Mouse (Mus musculus) forebrain, embryonic 10.5 days (tissue): ENCODE data around the gene 4921507P07Rik. TPM values are rescaled to one million over a fixed set of nuclear protein-coding genes. Genes with fewer than 3 reads are reported as not detected.

ENCODE experiments used
- DNase-seq: peaks from one replicate; pipeline ENCODE4 v3.0.0-alpha.2; 2017; ENCODE audit warnings: low spot score; ENCODE audit errors: extremely low spot score
- H3K27ac ChIP-seq: fragments of 300-500 bp; sonication (generic); 2 replicates; pipeline ENCODE4 v1.5.1; 2016; ENCODE audit warnings: mild to moderate bottlenecking
- H3K27me3 ChIP-seq: fragments of 300-500 bp; sonication (generic); 2 replicates; pipeline ENCODE4 v1.6.1; 2016; ENCODE audit warnings: mild to moderate bottlenecking; ENCODE audit not compliant: poor library complexity, severe bottlenecking
- H3K36me3 ChIP-seq: fragments of 300-500 bp; sonication (generic); replicated peaks from 2 replicates; pipeline ENCODE4 v1.6.1; 2016; ENCODE audit warnings: mild to moderate bottlenecking, moderate library complexity
- H3K4me1 ChIP-seq: fragments of 300-500 bp; sonication (generic); 2 replicates; pipeline ENCODE4 v1.6.1; 2016
- H3K4me3 ChIP-seq: fragments of 300-500 bp; sonication (generic); 2 replicates; pipeline ENCODE4 v1.5.1; 2016; ENCODE audit warnings: mild to moderate bottlenecking, moderate library complexity
- H3K9me3 ChIP-seq: fragments of 300-500 bp; sonication (generic); 2 replicates; pipeline ENCODE4 v1.6.1; 2016; ENCODE audit warnings: mild to moderate bottlenecking, moderate library complexity
- WGBS: fragments of 180-500 bp; shearing (Covaris S2); methylation state at CpG from one replicate; pipeline ENCODE4 v1.1.7; 2016; 5-methylcytosine and 5-hydroxymethylcytosine counted together
- polyA plus RNA-seq: library from polyadenylated mRNA; unstranded; fragments of >200 nt; fragmentation: Nextera tagmentation; extraction: Ambion mirVana; gene quantifications from 2 replicates; pipeline ENCODE4 v1.2.1, GENCODE M21; 2016

Gene 4921507P07Rik
- polyA plus RNA-seq, 1 experiment from 2014 or later = 0.36 TPM

DNA sequence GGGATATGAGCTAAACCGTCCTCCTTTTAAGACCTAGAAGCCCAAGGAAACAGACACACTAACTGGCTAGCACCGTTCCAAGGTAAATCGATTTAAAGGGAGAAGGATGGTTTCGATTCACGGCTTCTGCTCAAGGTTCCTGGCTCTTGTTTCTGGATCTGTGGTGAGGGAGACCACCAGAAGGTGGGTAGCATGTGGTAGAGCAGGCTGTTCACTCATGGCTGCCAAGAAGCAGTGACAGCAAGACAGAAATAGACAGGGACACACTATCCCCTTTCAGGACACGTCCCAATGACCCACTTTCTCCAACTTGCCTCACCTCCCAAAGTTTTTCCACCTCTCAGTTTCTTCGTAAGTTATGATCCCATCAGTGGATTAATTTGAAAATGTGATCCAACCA, 46.6 kb downstream of the 4921507P07Rik start:
- whole genome bisulfite sequencing = 85% methylated on average over 7 of the region's 7 CpGs
- Histone ChIP-seq H3K4me1 (peaks cover 5% of the 10 kb centered on the region), H3K36me3 (no peaks in the 10 kb centered on the region), H3K9me3 (no peaks in the 10 kb centered on the region), H3K27me3 (no peaks in the 10 kb centered on the region), H3K4me3 (no peak overlapping the region), H3K27ac (no peak overlapping the region)
- DNase-seq = no peak

DNA sequence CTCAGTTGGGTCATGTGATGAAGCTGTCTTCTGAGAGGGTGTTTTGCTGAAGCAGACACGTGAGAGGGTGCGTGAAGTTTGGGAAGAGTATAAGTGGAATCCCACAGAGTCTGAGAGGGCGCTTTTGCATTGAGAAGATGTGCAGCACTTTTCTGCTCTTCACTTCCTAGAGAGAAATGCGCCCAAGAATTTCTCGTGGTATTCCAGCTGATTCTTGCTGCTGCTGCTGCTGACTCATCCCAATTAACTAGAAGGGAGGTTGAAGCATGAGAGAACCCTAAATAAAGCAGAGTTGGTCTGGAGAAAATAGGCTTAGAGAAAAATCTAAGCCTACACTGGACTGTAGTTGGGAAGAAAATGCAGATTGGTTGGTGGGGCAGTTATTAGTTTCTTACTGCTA, 47.4 kb downstream of the 4921507P07Rik start:
- Histone ChIP-seq H3K27ac (no peak overlapping the region), H3K4me3 (no peak overlapping the region), H3K4me1 (peaks cover 5% of the 10 kb centered on the region), H3K27me3 (no peaks in the 10 kb centered on the region), H3K9me3 (no peaks in the 10 kb centered on the region), H3K36me3 (no peaks in the 10 kb centered on the region)
- DNase-seq = no peak
- 84% methylated on average over 5 of the region's 5 CpGs for WGBS

DNA sequence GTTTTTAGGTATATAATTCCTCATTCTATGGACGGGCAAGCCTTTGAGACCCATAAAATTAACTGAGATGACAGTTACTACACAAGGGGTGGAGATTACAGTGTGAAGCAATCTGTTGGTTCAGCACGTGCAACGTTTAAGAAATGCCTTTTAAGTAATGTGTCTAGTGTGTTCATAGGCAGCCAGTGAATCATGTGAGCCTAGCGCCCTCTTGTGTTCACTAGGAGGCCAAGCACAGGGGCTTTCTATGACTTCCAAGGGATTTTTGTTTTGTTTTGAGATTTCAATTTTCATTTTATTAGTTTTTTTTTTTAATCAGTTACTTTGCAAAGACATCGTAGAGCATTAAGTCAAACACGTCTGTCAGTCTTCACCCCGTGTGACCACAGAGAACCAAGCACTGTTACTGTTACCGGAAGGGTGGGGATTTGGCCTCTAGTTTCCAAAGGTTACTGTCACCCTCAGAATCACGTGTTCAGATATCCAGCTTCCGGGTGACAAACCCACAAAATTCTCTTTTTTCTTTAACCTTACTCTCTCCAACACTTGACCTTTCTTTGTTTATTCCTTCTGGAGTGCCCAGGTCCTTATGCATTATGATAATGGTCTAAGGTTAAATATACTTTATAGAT, 50.9 kb downstream of the 4921507P07Rik start:
- 34% methylated on average over 10 of the region's 10 CpGs for WGBS
- Histone ChIP-seq H3K27me3 (no peaks in the 10 kb centered on the region), H3K4me1 (peaks cover 5% of the 10 kb centered on the region), H3K4me3 (no peak overlapping the region), H3K36me3 (no peaks in the 10 kb centered on the region), H3K9me3 (no peaks in the 10 kb centered on the region), H3K27ac (no peak overlapping the region)
- no peak for DNase-seq

DNA sequence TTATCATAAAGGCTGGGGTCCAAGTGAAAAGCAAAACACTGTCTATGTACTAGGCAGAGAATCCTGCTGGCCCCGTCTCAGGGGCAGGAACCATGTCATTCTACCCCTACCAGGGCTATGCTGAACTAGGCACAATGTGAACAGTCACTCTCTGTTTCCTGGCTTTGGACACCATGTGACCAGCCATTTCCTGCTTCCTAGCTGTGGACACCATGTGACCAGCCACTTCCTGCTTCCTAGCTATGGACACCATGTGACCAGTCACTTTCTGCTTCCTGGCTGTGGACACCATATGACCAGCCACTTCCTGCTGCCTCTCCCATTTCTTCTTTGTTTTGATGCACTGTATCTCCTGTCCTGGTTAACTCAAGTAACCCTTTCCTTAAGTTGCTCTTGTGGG, 53.9 kb downstream of the 4921507P07Rik start:
- no peak for DNase-seq
- WGBS = 90% methylated on average over 1 of the region's 1 CpGs
- Histone ChIP-seq H3K36me3 (no peaks in the 10 kb centered on the region), H3K4me3 (no peak overlapping the region), H3K27me3 (no peaks in the 10 kb centered on the region), H3K27ac (no peak overlapping the region), H3K9me3 (no peaks in the 10 kb centered on the region), H3K4me1 (peaks cover 5% of the 10 kb centered on the region)

DNA sequence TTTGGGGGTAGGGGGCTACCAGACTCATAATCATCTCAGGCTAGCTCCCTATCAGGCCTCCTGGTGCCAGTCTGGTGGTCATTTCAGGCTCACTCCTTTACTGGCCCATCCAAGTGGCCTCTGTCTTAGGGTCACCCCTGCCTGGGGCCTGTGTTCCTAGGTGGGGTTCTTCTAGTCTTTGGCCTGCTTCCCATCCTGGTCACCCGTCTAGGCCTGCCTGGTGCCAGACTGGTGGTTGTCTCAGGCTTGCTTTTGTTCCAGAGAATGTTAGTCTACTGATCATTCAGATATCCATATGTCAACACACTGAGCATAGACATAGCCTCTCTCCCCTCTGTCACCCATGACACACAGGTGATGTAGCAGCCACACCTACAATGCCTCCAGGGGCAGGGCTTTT, 56.8 kb downstream of the 4921507P07Rik start:
- WGBS = 81% methylated on average over 1 of the region's 1 CpGs
- H3K9me3 ChIP-seq = no peaks in the 10 kb centered on the region
- no peak overlapping the region for H3K27ac ChIP-seq
- H3K4me3 ChIP-seq = no peak overlapping the region
- H3K36me3 ChIP-seq = no peaks in the 10 kb centered on the region
- H3K27me3 ChIP-seq = no peaks in the 10 kb centered on the region
- no peak for DNase-seq
- H3K4me1 ChIP-seq = peaks cover 3% of the 10 kb centered on the region; the same call in 1 of the 2 replicates

DNA sequence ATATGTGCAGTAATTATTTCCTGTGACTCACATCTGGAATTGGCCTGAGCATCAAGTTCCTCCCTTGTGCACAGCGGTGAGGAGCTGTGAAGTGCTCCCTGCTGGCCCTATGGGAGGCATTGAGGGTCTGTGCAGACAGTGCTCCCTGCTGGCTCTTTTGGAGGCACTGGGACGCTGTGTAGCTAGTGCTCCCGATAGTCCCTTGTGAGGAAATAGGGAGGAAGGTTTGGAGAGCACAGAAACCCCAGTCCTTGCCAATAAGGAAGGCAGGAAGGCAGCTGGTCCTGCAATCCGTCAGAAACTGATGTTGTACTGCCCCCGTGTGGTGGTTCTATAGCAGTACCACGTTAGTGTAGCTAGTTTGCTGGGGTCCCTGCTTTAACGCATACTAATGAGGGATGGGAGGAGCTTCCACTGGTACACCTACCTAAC, 60.0 kb downstream of the 4921507P07Rik start:
- Histone ChIP-seq H3K4me1 (peaks cover 3% of the 10 kb centered on the region; the same call in 1 of the 2 replicates), H3K36me3 (no peaks in the 10 kb centered on the region), H3K9me3 (no peaks in the 10 kb centered on the region), H3K27ac (peak overlapping the region; percentile 40; the same call in 1 of the 2 replicates), H3K4me3 (no peak overlapping the region), H3K27me3 (no peaks in the 10 kb centered on the region)
- WGBS = 10% methylated on average over 7 of the region's 7 CpGs
- DNase-seq = peak; percentile 84

DNA sequence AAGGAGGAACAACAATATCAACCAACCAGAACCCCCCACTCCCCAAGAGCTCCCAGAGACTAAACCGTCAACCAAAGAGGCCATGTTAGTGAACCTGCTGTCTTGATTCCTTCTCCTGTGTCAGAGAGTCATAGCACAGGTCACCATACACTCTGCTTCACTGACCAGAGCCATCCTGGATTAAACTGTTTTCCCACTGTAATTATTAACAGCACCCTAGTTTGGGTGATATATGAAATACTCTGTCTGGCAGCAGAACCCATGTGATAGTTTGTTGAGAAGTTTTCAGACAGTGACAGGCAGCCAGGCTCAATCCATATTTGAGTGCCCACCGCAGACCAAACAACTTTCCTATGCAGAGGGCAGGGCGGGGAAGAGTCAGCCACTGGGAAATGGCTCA, 61.1 kb downstream of the 4921507P07Rik start:
- peaks cover 3% of the 10 kb centered on the region; the same call in 1 of the 2 replicates for H3K4me1 ChIP-seq
- WGBS = 89% methylated on average over 3 of the region's 3 CpGs
- H3K27me3 ChIP-seq = no peaks in the 10 kb centered on the region
- H3K27ac ChIP-seq = no peak overlapping the region
- no peaks in the 10 kb centered on the region for H3K9me3 ChIP-seq
- no peak overlapping the region for H3K4me3 ChIP-seq
- no peaks in the 10 kb centered on the region for H3K36me3 ChIP-seq
- DNase-seq = no peak

DNA sequence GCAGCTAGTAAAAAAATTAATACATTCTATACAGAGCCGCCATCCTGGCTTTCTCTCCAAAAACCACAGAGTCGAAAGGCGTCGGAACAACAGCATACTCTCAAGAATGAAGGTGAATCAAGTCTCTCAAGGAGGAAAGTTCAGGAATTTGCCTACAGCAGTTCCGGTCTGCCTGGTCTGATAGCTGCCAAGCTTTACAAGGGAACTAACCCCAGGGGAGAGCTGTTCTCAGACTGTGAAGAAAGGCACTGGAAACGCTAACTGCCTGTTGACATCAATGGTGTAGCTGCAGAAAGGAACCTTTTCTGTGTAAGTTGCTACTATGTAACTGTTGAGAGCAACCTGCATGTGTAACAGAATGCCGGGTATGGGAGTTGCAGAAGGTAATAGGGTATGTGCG, 64.5 kb downstream of the 4921507P07Rik start:
- no peak overlapping the region for H3K27ac ChIP-seq
- no peak overlapping the region for H3K4me3 ChIP-seq
- peaks cover 3% of the 10 kb centered on the region; the same call in 1 of the 2 replicates for H3K4me1 ChIP-seq
- WGBS = 82% methylated on average over 8 of the region's 8 CpGs
- H3K9me3 ChIP-seq = no peaks in the 10 kb centered on the region
- no peaks in the 10 kb centered on the region for H3K36me3 ChIP-seq
- no peak for DNase-seq
- H3K27me3 ChIP-seq = no peaks in the 10 kb centered on the region

DNA sequence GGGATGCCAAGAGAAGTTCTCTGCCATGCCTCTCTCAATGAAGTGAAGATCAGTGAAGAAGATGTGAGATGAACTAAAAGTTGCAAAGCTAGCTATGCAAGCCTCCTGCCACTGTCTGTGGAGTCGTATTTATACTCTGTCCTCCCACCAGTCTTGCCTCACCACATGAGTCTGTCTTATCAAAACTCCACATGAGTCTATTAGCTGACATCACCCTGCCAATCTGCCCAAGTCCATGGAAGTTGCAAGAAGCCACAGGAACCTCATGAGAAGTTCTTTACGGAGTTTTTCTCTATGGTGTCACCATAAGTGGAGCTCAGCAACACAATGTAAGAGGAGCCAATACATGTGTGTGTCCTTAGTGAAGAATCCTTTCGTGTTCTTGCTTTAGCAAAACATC, 65.4 kb downstream of the 4921507P07Rik start:
- no peaks in the 10 kb centered on the region for H3K36me3 ChIP-seq
- H3K4me1 ChIP-seq = no peaks in the 10 kb centered on the region
- no peaks in the 10 kb centered on the region for H3K9me3 ChIP-seq
- WGBS = 81% methylated on average over 3 of the region's 3 CpGs
- no peaks in the 10 kb centered on the region for H3K27me3 ChIP-seq
- DNase-seq = no peak
- no peak overlapping the region for H3K4me3 ChIP-seq
- no peak overlapping the region for H3K27ac ChIP-seq

DNA sequence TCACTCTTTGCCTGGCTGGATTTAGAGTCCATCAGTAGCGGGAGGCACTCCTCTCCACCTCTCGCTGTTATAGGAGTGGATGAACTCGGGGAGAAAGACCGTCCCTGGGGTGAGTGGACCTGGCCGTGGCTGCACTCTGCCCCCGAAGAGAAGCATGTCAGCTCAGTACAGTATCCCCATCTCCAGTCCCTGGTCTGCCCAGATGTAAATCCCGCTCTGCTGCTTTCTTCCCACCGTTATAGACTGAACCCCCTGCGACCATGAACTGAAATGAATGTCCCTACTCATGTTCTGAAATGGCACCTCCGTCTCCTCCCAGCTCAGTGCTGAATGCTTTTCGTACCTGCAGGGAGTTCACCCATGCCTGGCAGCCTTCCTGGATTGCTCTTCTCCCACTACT, 67.2 kb downstream of the 4921507P07Rik start:
- H3K4me1 ChIP-seq = no peaks in the 10 kb centered on the region
- 93% methylated on average over 11 of the region's 11 CpGs for WGBS
- no peak overlapping the region for H3K27ac ChIP-seq
- no peaks in the 10 kb centered on the region for H3K36me3 ChIP-seq
- H3K4me3 ChIP-seq = no peak overlapping the region
- no peaks in the 10 kb centered on the region for H3K9me3 ChIP-seq
- H3K27me3 ChIP-seq = no peaks in the 10 kb centered on the region
- DNase-seq = no peak

DNA sequence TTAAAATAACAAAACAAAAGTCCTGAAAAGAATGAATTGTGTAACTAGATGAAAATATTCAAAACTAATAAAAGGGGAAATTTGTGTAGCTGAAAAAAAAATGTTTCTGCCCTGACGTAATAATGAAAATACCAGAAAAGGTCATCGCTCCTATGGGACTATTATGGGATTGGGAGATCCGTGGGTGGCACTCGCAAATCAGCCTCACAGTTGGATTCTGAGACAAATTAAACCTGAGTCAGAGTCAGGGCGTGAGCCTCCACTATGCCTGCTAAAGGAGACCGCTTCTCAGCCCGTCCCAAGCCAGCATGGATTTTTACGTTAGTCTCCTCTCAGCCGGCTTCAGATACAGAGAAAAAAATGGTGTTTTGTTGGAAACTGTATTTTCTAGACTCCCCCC, 69.0 kb downstream of the 4921507P07Rik start:
- H3K27ac ChIP-seq = no peak overlapping the region
- H3K4me1 ChIP-seq = no peaks in the 10 kb centered on the region
- no peaks in the 10 kb centered on the region for H3K27me3 ChIP-seq
- H3K36me3 ChIP-seq = no peaks in the 10 kb centered on the region
- H3K4me3 ChIP-seq = no peak overlapping the region
- WGBS = 73% methylated on average over 9 of the region's 9 CpGs
- H3K9me3 ChIP-seq = no peaks in the 10 kb centered on the region
- no peak for DNase-seq

DNA sequence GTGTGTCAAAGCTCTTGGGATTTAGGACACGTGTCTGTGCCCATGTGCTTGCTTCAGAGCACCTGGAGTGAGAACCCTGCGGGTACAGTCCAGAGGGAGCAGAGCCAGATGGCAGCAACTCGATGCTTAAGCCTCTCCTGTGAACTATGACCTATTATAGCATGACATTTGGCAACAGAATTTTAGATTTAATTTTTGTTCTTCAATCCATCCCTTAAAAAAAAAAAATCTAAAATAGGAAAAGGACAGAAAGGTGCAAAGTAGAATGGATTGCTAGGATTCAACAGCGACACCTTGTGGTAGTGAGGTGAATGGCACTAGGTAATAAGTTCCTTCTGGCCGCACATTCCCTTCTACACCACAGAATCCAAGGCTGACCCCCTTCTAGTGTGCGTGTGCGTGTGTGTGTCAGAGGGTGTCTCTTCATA, 69.8 kb downstream of the 4921507P07Rik start:
- no peaks in the 10 kb centered on the region for H3K36me3 ChIP-seq
- no peak overlapping the region for H3K4me3 ChIP-seq
- H3K27ac ChIP-seq = no peak overlapping the region
- H3K27me3 ChIP-seq = no peaks in the 10 kb centered on the region
- no peaks in the 10 kb centered on the region for H3K4me1 ChIP-seq
- DNase-seq = peak; percentile 49
- no peaks in the 10 kb centered on the region for H3K9me3 ChIP-seq
- WGBS = 30% methylated on average over 7 of the region's 7 CpGs

DNA sequence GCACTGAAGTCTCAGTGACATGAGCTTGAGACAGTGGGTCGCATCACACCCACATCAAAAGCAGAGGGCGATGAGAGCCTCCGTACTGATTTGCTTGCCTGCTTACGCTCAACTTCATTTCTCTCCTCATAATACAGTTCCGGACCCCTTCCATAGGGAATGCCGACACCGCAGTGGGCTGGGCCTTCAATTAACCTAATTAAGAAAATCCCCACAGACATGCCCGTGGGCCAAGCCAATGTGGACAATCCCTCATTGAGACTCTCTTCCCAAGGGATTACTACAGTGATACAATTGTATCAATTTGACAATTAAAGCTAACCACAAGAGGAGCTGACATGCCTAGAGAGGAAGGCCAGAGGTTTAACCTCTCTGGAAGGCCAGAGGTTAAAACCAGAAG, 70.6 kb downstream of the 4921507P07Rik start:
- no peaks in the 10 kb centered on the region for H3K4me1 ChIP-seq
- H3K27me3 ChIP-seq = no peaks in the 10 kb centered on the region
- no peak for DNase-seq
- no peaks in the 10 kb centered on the region for H3K9me3 ChIP-seq
- no peak overlapping the region for H3K27ac ChIP-seq
- no peak overlapping the region for H3K4me3 ChIP-seq
- 76% methylated on average over 8 of the region's 8 CpGs for WGBS
- no peaks in the 10 kb centered on the region for H3K36me3 ChIP-seq
